Mouse (Mus musculus) lung, postnatal 25 days (tissue): ENCODE measurements at regions not wholly inside any gene's neighbourhood (a gene's known extent, or its start where the extent isn't known, plus 50 kb on each side); places are given as distances from the start of the nearest gene placed in this dataset.
A peak's percentile ranks its signal among the peaks of the same experiment; 100 is the strongest.

Experiments used
- DNase-seq: peaks from one replicate; pipeline ENCODE4 v3.0.0; 2022; ENCODE audit warnings: low spot score

DNA sequence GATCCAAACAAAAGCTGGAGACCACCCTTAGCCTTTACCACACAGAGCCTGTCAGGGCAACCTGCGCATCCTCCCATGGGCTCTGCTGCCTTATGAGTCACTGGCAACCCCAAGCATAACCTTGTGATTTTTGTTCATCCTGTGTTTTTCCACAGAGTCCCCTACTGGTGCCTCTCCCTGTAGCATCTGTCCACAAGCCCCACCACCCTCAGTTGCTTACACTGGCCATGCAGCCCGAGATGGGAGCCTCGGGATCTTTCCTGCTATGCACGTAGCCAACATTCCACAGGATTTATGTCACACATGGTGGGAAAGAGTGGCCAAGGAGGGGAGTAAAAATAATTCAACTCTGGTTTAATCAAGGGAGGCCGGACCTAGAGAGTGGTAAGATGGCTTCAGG, 269.2 kb upstream of the Nfe2l3 start:
- no peak for DNase-seq

DNA sequence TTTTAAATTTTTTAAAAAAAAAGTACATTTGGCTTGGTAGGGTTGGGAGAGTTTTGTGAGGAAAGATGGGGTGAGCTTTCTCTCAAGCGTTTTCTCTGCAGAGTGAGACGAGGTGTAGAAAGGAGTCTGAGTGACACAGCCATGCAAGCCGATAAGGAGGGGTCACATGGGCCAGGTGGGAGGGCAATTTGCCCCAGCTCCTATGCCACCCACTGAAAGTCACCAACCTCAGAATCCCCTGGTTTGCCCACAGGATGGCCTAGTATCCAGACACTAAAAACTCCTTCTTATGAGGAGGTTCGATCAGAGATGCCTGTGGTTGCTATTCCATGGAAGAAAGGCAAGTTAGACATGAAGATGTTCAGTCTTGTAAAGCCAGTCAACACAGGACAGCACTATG, 268.6 kb upstream of the Nfe2l3 start:
- no peak for DNase-seq

DNA sequence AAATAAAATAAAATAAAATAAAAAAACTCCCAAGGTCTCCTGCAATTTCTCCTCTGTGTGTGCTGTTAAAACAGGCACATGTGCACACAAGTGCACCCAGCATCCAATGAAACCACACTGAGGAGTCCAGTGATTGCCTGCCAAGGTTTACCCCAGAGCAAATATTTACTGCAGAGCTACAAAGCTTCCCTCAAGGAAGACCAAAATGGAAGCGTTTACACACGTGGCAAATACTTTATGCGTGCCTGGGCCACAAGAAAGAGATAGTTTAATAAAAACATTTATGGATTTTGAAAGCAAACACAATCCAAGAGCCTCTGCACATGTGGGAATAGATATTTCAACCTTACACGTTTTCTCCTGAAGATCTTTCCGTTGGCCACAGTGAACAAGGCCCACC, 265.4 kb upstream of the Nfe2l3 start:
- no peak for DNase-seq

DNA sequence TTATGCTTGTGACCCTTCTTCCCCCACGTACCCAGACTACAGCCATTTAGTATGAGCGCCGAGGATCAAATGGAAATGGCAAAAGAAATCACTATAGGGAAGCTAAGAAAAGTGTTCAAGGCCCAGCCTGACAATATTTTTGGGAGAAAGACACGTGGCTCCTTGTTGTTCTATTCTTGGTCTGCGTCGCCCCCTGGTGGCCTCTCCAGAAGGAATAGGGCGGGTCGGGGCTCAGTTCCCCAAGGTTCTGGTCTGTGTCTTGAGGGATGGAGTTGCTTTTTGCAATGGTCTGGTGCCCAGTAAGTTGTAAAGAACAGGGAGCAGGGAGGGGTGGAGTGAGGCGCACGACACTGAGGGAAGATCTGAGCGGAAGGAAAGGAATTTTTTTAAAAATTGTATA, 264.4 kb upstream of the Nfe2l3 start:
- DNase-seq: peak; percentile 80

DNA sequence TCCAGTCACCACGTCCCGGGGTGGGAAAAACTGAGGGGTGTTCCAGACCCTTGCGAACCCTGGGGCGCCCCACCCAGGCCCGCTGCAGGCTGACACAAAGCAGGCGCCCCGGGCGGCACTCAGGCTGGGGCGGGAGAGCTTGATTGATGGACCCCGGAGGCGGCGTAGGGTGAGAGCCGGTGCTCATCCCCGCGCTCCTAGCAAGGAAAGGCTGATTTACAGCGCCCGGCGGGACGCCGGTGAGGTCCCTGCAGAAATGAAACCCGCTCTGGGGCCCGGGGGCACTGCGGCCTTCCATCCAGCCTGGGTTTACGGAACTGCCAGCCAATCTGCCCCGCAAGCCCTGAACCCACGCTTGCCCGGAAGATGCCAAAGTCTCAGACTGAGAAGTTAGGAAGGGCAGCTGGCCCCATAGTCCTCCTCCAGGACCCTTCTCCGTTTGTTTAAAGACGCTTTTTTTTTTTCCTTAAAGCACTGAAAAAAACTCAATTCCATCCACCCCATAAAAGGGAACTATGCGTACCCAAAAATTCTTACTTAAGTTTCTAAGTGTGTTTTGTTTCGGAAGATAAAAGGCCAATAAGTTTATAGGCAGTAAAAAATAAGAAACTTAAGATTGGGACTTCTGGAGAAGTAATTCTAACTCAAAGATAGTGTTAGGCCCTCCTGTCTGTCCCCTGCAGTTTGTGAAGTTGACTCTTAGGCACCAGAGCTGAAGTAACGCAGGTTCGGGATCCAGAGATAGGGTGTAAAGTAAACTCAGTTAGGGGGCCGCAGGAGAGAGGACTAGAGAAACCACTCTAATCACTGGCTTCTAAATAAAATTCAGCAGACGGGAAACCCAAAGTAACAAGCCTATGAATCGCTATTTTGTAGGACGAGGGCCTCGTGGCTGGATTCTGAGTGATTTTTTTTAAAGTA, 263.4 kb upstream of the Nfe2l3 start:
- no peak for DNase-seq

DNA sequence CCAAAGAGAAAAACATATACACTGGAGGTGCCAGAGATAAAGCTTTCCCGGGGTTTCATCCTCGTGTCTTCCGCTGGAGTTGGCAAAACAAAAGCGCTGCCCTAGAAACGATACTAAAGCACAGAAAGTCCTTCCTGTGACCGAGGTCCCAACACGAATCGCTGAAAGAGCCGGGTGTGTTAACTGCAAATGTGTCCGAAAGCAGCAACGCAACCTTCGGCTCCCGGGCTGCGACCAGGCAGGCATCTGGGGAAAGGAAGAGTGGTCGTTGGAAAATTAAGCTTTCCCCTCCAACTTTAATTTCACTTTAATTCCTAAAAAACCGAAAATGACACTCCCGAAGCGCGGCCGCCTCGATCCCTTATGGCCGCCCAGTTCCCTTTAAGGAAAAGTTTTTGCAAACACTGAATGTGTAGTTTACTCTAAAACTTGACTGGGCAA, 262.5 kb upstream of the Nfe2l3 start:
- DNase-seq: no peak

DNA sequence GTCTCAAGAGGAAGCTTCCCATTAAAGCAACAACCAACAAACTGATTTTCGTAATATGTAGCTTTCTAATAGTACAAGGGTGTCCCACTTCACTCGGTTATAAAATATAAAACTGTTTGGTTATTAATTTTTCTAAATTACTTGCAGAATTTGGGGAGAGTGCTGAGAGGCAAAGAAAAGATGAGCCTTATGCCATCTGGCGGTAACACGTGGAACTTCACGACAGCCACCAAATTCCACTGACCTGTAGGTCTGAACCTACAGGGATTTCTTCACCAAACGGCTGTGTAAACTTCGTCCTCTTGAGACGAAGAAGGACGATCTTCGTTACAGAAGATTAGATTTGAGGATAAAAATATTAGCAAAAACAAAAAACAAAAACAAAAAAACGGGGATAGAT, 262.1 kb upstream of the Nfe2l3 start:
- DNase-seq: peak; percentile 75

DNA sequence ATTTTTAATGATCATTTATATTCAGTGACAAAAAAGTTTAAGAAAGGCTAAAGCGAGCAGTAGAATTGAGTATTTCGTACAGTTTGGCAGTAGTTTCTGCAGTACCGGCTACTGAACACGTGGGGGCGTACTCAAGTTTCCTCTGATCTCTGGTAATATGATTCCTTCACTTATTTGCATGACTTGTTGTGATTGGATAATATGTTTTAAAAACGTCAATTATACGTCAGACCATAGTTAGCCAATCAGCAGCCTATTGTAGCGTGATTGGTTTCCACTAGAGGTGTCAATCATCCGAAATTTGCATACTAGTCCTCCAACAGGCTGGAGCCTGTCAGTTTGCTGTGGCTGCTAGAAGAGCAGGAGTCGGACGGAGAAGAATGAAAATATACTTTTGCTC, 261.6 kb upstream of the Nfe2l3 start:
- DNase-seq: peak; percentile 90

DNA sequence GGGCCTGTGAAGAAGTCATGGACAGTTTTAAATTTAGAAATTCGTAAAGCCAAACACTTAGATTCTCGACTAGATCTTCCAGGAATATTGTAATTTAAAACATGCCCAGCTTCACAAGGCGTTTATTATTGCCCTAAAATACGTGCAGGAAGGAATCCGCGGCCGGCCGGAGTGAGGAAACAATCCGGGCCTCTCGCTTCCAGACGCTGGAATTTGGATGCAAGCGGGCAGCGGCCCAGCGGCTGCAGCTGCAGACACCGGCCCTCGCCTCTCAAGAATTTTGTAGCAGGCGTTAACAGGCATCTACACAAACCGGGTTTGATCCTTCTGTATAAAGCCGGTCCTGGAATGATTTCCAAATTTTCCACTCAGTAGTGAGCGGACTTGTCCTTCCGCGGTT, 260.7 kb upstream of the Nfe2l3 start:
- DNase-seq: no peak

DNA sequence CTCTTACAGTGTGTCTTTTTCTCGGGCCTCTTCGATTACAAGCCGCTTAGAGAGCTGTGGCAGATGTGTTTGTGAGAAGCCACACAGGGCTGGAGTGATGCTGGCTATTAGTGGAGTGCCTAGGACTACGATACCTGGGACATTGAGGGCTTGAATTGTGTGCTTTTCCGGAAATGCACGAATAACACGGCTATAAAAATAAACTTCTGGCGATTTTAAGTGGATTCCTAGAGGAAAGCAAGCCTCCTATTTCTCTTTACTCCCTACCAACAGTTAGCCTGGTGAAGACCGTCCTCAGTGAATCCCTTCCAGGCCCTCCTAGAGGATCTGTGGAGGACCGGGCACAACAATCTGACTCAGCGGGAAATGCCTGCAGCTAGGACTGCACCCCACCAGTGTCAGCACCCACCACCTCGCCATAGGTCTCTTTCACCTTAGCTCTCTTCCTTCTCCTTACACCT, 260.1 kb upstream of the Nfe2l3 start:
- DNase-seq: no peak

DNA sequence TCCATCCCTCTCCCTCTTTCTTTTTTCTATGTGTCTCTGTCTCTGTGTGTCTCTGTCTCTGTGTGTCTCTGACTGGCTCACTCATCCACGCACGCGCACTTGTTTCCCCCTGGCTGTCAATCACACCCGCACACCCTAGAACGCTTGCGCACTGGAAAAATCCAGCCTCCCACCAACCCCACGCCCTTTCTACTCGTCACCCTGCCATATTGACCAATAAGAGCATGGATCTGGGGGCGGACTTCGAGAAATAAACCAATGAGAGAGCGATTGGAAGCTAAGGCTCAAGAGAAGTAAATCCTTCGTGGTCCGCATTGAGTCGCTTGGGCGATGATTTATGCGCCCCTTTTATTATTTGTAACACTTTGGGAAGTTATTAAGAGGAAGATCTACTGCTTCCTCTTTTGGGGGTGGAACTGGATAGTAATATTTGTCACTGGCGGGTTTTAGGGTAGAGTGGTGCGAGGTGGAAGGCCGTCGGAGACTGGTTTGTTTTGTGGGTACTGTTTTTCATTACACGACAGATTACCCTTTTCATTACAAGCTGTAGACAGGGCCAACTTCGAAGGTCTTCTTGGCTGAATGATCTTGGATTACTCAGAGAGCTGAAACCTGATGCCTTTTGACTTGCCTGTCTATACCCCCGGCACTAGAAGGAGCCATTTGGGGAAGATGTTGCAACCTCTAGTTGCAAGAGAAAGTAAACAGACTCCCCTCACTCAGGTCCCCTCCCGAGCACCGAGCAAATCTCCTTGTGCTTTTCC, 259.4 kb upstream of the Nfe2l3 start:
- DNase-seq: peak; percentile 94

DNA sequence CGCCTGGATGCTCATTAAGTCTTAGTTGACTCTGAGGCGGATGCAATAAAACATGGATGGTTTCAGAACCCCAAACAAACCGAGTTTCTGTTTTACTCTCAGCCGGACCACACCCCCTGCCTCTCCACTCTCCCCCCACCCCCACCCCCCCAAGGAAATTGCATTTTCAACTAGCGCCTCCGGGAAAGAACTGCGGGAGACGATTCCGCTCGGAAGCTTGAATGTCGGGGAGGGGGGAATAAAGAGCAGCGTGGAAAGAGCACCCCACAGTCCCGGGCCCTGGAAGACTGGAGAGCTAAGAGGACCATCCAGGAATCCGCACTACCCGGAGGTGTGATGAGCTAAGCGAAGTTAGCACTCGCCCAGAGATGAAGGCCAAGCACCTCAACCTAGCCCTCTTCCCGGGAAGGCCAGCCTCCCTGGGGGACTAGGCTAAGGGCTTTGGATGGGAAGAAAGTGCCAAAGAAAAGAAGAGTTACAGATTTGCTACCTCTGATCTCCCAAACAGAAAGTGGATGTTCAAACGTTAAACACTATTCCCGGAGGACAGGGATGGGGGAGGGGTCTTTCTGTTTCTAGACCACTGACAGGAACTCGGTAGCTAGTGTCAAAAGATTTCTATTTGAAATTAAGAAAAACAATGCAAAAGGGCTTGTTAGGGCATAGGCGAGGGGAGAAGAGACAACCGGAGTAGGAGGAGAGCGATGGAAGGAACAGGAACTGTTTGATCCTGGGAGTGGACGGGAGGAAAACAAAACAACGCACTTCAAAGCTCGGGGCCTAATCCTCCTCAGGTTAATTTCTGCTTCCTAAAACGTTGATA, 258.6 kb upstream of the Nfe2l3 start:
- no peak for DNase-seq

DNA sequence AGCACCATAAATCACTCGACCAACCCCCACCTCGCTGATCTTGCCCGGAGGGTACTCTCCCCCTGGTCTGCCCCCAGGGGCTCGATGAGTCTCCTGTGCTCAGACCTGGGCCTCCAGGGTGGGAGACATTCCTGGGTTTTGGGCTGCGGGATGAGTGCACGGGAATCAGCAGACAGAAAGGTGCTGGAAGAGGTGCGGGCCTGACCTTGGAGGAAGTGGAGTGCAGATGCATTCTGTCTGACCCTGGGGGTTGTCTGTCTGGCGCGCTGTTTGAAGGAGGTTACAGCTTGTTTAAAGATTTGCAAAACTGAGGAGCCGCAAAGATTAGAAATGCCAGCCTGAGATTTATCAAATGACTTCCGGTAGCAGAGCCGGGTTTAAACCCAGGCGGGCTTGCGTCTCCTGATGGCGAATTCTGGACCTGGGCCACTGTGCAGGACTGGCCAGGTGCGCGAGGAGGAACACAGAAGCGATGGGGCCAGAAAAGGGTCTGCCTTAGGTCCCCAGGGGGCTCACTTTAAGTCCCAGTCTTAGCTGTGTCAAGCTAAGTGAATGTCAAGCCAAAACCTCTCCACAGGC, 257.9 kb upstream of the Nfe2l3 start:
- no peak for DNase-seq

DNA sequence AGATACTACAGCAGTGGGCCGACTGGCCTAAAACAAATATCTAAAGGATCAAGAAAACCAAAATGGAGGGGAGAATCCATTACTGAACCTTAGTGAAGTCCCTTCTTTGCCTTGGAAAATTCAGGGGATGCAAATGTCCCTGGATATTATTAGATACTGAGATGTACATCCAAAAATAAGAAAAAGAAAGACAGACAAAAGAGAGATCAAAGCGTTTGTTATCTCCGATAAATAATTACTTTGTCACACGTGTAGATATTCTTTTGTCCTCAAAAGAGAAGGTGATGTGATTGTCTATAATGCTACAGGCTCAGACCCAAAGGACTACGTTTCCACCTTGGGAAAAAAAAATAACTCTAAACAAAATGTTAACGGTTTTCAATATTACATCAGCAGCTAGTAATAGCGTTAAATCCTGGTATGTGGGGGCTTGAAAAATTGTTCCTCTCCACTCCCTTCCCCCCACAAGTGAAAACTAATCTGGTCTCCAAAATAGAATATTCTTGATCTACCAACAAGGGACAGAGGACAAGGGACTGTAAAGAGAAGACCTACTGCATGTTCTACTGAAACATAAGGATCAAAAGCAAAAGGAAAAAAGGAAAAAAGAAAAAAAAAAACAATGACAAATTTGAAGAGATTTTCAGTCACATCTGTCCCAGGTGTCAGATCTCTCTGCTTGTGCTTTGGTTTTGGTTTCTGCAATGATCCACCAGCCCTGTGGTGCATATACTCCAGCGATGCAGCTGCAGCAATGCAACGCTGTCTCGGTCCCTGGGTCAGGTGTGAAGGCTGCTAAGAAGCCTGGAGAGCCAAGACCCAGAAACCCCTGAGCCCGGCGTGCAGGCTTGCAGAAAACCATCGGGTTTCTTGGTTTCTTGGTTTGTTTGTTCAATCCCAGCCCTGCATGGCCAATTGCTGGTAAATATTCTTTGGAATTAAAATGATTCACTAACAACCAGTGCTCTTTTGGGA, 256.6 kb upstream of the Nfe2l3 start:
- no peak for DNase-seq

DNA sequence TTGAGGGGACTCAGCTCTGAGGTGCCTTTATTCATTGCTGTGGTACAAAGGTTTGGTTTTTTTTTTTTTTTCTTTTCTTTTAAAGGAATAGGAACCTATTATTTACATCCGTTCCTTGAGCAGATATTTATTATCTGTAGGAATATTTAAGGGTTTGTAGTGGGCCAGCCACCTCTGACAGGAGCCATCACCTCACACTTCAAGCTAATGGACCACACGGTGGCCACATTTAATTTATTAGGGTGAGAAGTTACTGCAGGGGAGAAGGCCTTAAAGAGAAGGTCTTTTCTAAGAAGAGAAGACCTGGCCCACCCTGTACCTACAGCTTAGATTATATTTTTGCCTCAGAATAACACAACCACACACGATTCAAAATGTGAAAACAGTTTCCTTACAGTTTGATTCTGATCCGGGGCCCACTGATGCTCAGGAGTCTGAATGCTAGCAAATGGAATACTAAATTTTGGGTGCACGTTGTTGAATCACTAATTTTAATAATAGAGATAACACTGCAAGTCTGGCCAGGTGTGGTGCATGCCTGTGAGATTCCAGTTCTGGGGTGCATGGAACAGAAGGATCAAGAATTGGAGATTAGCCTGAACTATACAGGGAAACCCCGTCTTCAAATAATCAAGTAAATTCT, 255.6 kb upstream of the Nfe2l3 start:
- DNase-seq: no peak

DNA sequence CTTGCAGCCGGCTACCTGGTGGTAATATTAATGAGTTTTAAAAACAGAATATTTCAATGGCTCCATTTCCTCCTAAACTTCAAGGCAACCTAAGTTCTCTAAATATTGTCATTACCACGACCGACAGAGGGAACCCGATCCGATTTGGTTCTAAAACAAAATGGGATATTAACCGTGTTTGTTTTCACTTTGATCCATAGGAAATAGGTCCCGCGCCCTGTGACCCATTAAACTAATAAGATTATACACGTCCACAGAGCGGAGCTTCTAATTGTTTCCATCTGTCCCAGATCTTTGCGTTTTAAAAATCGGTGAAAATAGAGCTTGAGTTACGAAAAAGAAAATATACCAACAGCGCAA, 254.8 kb upstream of the Nfe2l3 start:
- DNase-seq: no peak

DNA sequence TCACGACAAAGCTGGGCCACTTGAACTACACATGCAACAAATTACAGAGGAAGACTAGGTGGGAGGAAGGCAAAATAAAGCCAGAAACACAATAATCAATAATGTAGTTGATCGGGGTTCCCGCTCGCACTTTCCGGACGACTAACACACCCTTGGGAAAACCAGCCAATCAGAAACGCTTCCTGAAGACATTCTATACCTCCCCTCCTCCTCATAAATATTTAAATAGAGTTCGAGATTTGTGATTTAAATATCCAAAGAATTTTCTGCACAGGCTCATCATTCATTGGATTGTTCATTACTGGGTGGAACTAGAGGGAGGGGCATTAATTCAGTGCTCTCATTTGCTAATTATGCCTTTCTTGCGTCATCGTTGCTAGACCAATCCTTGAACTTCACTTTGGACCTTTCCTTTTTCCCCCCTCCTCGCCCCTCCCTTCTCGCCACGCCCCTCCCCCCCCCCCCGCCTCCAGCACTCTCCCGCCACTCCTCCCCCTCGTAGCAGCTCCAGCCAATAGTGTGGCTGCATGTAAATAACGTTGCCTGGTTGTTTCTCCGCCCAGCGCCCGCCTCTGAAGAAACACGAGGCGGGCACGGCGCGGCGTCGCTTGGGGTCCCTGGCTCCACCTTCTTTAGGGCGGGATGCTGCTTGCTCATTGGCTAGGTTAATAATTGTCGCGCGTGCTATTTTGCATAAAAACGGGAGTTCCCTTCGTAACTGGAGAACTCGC, 254.2 kb upstream of the Nfe2l3 start:
- DNase-seq: peak; percentile 81

DNA sequence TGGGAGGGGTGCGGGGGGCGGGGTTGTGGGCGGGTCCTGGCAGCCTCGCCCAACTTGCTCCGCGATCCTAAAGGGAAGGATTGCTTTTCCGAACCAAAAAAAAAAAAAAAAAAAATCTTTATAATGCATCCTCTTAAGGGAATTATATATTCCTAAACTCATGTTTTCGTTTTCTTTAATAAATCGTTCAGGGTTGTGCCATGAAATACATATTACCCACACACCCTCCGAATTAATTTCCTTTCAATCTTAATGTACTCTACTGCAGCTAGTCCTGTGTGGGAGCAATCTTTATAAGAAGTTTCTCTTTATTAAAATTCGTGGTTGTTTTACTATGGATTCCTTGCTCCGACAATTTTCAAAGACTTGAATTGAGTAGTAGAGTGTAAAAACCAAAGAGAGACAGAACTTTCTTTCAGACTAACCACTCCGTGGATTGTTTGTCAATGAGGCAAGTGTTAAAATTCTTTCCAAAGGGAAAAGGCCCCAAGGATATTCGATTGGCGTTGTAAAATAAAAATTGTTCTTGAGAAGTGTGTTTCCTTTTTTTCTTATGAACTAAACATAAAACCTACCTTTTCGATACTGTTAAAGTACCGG, 253.6 kb upstream of the Nfe2l3 start:
- DNase-seq: no peak
